Mouse (Mus musculus) G1E (cell line): ENCODE measurements around the gene Numa1. TPM values are rescaled to one million over a fixed set of nuclear protein-coding genes. Genes with fewer than 3 reads are reported as not detected.
"Not testable (repeated sequence)": the region's sequence is repeated elsewhere in the genome, so short reads cannot be mapped to it uniquely, and the experiment has no call there.

ENCODE experiments used
- ATAC-seq: 2 replicates; pipeline ENCODE4 v1.8.0; 2016; ENCODE audit warnings: mild to moderate bottlenecking; ENCODE audit not compliant: insufficient number of reproducible peaks, poor library complexity, low FRiP score, severe bottlenecking; ENCODE audit errors: extremely low read depth
- DNase-seq: peaks from one replicate; pipeline ENCODE4 v3.0.0; 2012; ENCODE audit warnings: low spot score
- H3K27me3 ChIP-seq: 2 replicates; pipeline ENCODE4 v1.6.1; 2012; ENCODE audit warnings: mild to moderate bottlenecking, low read length, inconsistent platforms; ENCODE audit not compliant: insufficient read depth
- H3K36me3 ChIP-seq: replicated peaks from 2 replicates; pipeline ENCODE3; 2012; ENCODE audit warnings: mild to moderate bottlenecking, inconsistent platforms
- H3K4me1 ChIP-seq: 2 replicates; pipeline ENCODE4 v1.6.1; 2012; ENCODE audit warnings: low read depth, low read length, inconsistent platforms, mixed read lengths; ENCODE audit not compliant: insufficient read depth
- H3K4me3 ChIP-seq: 2 replicates; pipeline ENCODE4 v1.5.1; 2012; ENCODE audit warnings: low read depth, mild to moderate bottlenecking, inconsistent platforms, low read length, moderate library complexity, mixed read lengths
- H3K9me3 ChIP-seq: replicated peaks from 2 replicates; pipeline ENCODE4 v1.6.1; 2012; ENCODE audit warnings: inconsistent platforms
- CTCF ChIP-seq: IDR thresholded peaks from 2 replicates; pipeline ENCODE4 v1.5.1; 2012; ENCODE audit warnings: low read depth, low read length, inconsistent platforms, mixed read lengths
- GATA1 ChIP-seq: IDR thresholded peaks from 2 replicates; pipeline ENCODE4 v1.6.1; 2012; ENCODE audit warnings: borderline replicate concordance, low read length, inconsistent platforms, mixed read lengths
- GATA2 ChIP-seq: IDR thresholded peaks from 2 replicates; pipeline ENCODE4 v1.6.1; 2012; ENCODE audit warnings: low read depth, low read length, inconsistent platforms, borderline replicate concordance
- POLR2AphosphoS5 ChIP-seq: IDR thresholded peaks from 2 replicates; pipeline ENCODE4 v1.6.1; 2012; ENCODE audit warnings: low read depth, low read length, inconsistent platforms; ENCODE audit not compliant: insufficient replicate concordance
- TAL1 ChIP-seq: conservative IDR thresholded peaks from 2 replicates; pipeline ENCODE4 v1.6.1; 2012; ENCODE audit warnings: low read depth, low read length, inconsistent platforms, mixed read lengths
- polyA plus RNA-seq: library from polyadenylated mRNA; stranded (reverse); fragments of >175 nt; gene quantifications from 2 replicates; pipeline ENCODE4 v1.2.3, GENCODE M21; 2012
- total RNA-seq, 2 experiments: library from RNA; stranded (forward) in 1 of 2; stranded (reverse) in 1 of 2; fragments of 200-1000 nt in 1 of 2; fragments of >200 nt in 1 of 2; fragmentation: Nextera tagmentation in 1 of 2; gene quantifications; 2 replicates each; pipeline ENCODE4 v1.2.3; 2014 to 2017

Gene Numa1
- total and polyA plus RNA-seq, 3 experiments = 112 to 189 (median 125) TPM

- no peak for ATAC-seq
- H3K36me3 ChIP-seq = peaks cover 95% of the 10 kb centered on the region
Measured at GRCm38 (mm10) chr7:102034904-102035303, 101.0 kb downstream of the Numa1 start.

GRCm38 (mm10) chr7:102035534-102035933, 101.6 kb downstream of the Numa1 start:
- Histone ChIP-seq H3K4me1 (no peaks in the 10 kb centered on the region), H3K4me3 (no peak overlapping the region), H3K27me3 (no peaks in the 10 kb centered on the region), H3K36me3 (peaks cover 97% of the 10 kb centered on the region), H3K9me3 (0 out of 2 replicates have a peak, but pooled peaks cover 2% of the 10 kb centered on the region)
- ATAC-seq (no peak), DNase-seq (no peak)
- no peak for TF ChIP-seq TAL1
- no peak for TF ChIP-seq POLR2AphosphoS5
- no peak for TF ChIP-seq CTCF
- TF ChIP-seq GATA1 = no peak
- TF ChIP-seq GATA2 = no peak

More at GRCm38 (mm10) chr7:102034904-102035303, 101.0 kb downstream of the Numa1 start:
- 0 out of 2 replicates have a peak, but pooled peaks cover 2% of the 10 kb centered on the region for H3K9me3 ChIP-seq
- TF ChIP-seq CTCF = no peak
- no peak for TF ChIP-seq GATA2
- TF ChIP-seq GATA1 = no peak
- TF ChIP-seq POLR2AphosphoS5 = no peak
- TF ChIP-seq TAL1 = no peak
- H3K4me1 ChIP-seq = no peaks in the 10 kb centered on the region
- DNase-seq = no peak
- no peak overlapping the region for H3K4me3 ChIP-seq
- H3K27me3 ChIP-seq = no peaks in the 10 kb centered on the region

GRCm38 (mm10) chr7:102037318-102037717, 103.4 kb downstream of the Numa1 start:
- no peak for DNase-seq
- H3K27me3 ChIP-seq = no peaks in the 10 kb centered on the region
- H3K36me3 ChIP-seq = peaks cover 91% of the 10 kb centered on the region

GRCm38 (mm10) chr7:102042314-102042713, 108.4 kb downstream of the Numa1 start:
- TF ChIP-seq CTCF (no peak), GATA2 (no peak), TAL1 (no peak), GATA1 (no peak), POLR2AphosphoS5 (no peak)
- H3K4me3 ChIP-seq = no peak overlapping the region
- no peak for ATAC-seq
- no peaks in the 10 kb centered on the region for H3K27me3 ChIP-seq
- DNase-seq = no peak
- H3K36me3 ChIP-seq = peaks cover 61% of the 10 kb centered on the region
- 0 out of 2 replicates have a peak, but pooled peaks cover 2% of the 10 kb centered on the region for H3K9me3 ChIP-seq
- no peaks in the 10 kb centered on the region for H3K4me1 ChIP-seq

More at GRCm38 (mm10) chr7:102037318-102037717, 103.4 kb downstream of the Numa1 start:
- ATAC-seq = no peak
- Histone ChIP-seq H3K9me3 (0 out of 2 replicates have a peak, but pooled peaks cover 2% of the 10 kb centered on the region), H3K4me3 (no peak overlapping the region), H3K4me1 (no peaks in the 10 kb centered on the region)
- no peak for TF ChIP-seq GATA2
- no peak for TF ChIP-seq GATA1
- TF ChIP-seq CTCF = no peak
- TF ChIP-seq TAL1 = no peak
- TF ChIP-seq POLR2AphosphoS5 = no peak

GRCm38 (mm10) chr7:102048524-102048923, 114.6 kb downstream of the Numa1 start:
- not testable (repeated sequence) for H3K27me3 ChIP-seq, H3K4me1 ChIP-seq, H3K9me3 ChIP-seq, ATAC-seq, H3K4me3 ChIP-seq, DNase-seq
- H3K36me3 ChIP-seq = peaks cover 32% of the 10 kb centered on the region

GRCm38 (mm10) chr7:102061353-102061752, 127.4 kb downstream of the Numa1 start:
- TF ChIP-seq GATA1 (no peak), CTCF (no peak), GATA2 (no peak), TAL1 (no peak), POLR2AphosphoS5 (no peak)
- no peaks in the 10 kb centered on the region for H3K9me3 ChIP-seq
- no peaks in the 10 kb centered on the region for H3K27me3 ChIP-seq
- no peak overlapping the region for H3K4me3 ChIP-seq
- peaks cover 33% of the 10 kb centered on the region for H3K36me3 ChIP-seq
- ATAC-seq = no peak
- peaks cover 21% of the 10 kb centered on the region for H3K4me1 ChIP-seq
- no peak for DNase-seq

GRCm38 (mm10) chr7:102062203-102062602, 128.3 kb downstream of the Numa1 start:
- Histone ChIP-seq H3K4me1 (peaks cover 27% of the 10 kb centered on the region), H3K4me3 (no peak overlapping the region)
- no peak for ATAC-seq

More at GRCm38 (mm10) chr7:102062203-102062602, 128.3 kb downstream of the Numa1 start:
- Histone ChIP-seq H3K9me3 (no peaks in the 10 kb centered on the region), H3K36me3 (peaks cover 27% of the 10 kb centered on the region), H3K27me3 (no peaks in the 10 kb centered on the region)
- TF ChIP-seq GATA1 (no peak), TAL1 (no peak), CTCF (no peak), POLR2AphosphoS5 (no peak)
- DNase-seq = no peak
